Mouse (Mus musculus): Measurements from ENCODE around the gene Lgals3bp.

DNA sequence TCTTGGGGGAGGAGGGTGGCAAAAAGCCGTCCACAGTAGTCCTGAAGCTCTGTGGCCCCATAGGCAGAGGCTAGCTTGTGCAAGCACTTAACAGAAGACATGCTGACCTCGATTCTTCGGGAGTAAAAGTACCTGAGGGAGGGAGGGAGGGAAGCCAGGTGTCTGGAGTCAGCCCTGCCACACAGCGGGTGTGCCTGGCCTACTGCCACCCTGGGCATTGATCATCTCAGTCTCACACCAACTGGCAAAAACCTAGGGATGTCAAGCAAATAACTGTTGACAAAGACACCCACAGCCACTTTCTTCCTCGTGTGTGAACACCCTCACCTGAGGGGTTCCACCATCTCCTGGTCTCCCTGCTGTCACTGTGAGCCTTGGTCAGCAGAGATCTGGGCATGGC lies 7.9 kb downstream of the Lgals3bp start:
- TF ChIP-seq CTCF (conservative IDR thresholded peaks at IDR 0.05; ENCODE audit: low read length) (no peak), NANOG (IDR thresholded peaks at IDR 0.05; ENCODE audit: borderline replicate concordance, low read length) (no peak)

All from E14TG2a.4 (cell line).